Mouse (Mus musculus): ENCODE measurements around the gene Mrps15. TPM values are rescaled to one million over a fixed set of nuclear protein-coding genes. Genes with fewer than 3 reads are reported as not detected.
A peak's percentile ranks its signal among the peaks of the same experiment; 100 is the strongest.
"Not testable (repeated sequence)": the region's sequence is repeated elsewhere in the genome, so short reads cannot be mapped to it uniquely, and the experiment has no call there.

The Mrps15 gene
- polyA plus RNA-seq, 1 experiment from 2014 or later = 131 TPM

DNA sequence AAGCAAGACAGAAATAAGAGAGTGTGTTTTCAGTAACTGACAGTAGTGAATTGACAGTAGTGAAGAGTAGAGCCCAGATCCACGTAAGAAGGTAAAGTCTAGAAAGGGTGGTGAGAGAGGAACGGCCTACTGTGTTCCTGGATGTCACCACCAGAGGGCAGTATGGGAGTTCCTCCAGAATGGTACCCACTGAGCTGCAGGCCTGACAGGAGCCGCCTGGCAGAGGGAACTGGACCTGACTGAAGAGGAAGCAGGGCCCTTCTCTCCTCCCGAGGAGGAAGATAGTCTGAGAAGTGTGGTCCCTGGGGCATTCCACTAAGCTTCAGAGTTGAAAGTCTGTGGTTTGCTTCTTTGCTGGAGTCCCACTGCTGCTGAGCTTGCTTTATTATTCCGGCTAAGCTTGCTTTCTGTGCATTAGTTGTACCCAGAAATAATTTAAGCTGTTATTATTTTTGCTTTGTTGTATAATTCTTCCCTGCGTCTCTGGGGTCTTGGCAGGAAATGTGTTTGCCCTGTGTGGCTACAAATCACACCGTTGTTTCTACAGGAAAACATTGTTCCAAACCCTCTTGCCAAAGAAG lies 39.4 kb downstream of the Mrps15 start:
- no peaks in the 10 kb centered on the region for H3K27me3 ChIP-seq (ENCODE audit: insufficient read depth, low read length)
- no peaks in the 10 kb centered on the region for H3K4me1 ChIP-seq (replicated peaks; ENCODE audit: insufficient read depth, low read length)
- no peak overlapping the region for H3K4me2 ChIP-seq (ENCODE audit: low read length)
- H3K9me3 ChIP-seq (replicated peaks; ENCODE audit: low read length) = no peaks in the 10 kb centered on the region
- H3K36me3 ChIP-seq (ENCODE audit: insufficient read depth, low read length) = no peaks in the 10 kb centered on the region
- peak; percentile 93 for DNase-seq (ENCODE audit: low spot score)
- WGBS = 23% methylated on average over 7 of the region's 7 CpGs
- no peak overlapping the region for H3K9ac ChIP-seq (ENCODE audit: low read depth, low read length)
- peak; percentile 73 for ATAC-seq (replicated peaks; ENCODE audit: low FRiP score, low read depth)
- peak; percentile 95 for TF ChIP-seq CTCF (IDR thresholded peaks at IDR 0.05; ENCODE audit: low read depth)
- no peak overlapping the region for H3K4me3 ChIP-seq (replicated peaks; ENCODE audit: low read depth, low read length)
- H3K27ac ChIP-seq = 0 out of 2 replicates have a peak overlapping the region, but pooled peaks have one; percentile 51

- H3K27ac ChIP-seq = no peak overlapping the region
- TF ChIP-seq CTCF (IDR thresholded peaks at IDR 0.05; ENCODE audit: low read depth) = no peak
- H3K9ac ChIP-seq (ENCODE audit: low read depth, low read length) = no peak overlapping the region
- no peak overlapping the region for H3K4me2 ChIP-seq (ENCODE audit: low read length)
- 52% methylated on average over 7 of the region's 7 CpGs for WGBS
- DNase-seq (ENCODE audit: low spot score) (no peak), ATAC-seq (replicated peaks; ENCODE audit: low FRiP score, low read depth) (no peak)
- no peaks in the 10 kb centered on the region for H3K36me3 ChIP-seq (ENCODE audit: insufficient read depth, low read length)
- no peaks in the 10 kb centered on the region for H3K27me3 ChIP-seq (ENCODE audit: insufficient read depth, low read length)
- no peaks in the 10 kb centered on the region for H3K4me1 ChIP-seq (replicated peaks; ENCODE audit: insufficient read depth, low read length)
- no peaks in the 10 kb centered on the region for H3K9me3 ChIP-seq (replicated peaks; ENCODE audit: low read length)
- no peak overlapping the region for H3K4me3 ChIP-seq (replicated peaks; ENCODE audit: low read depth, low read length)
Measured at GRCm38 (mm10) chr4:126090101-126090847, 43.5 kb downstream of the Mrps15 start.

DNA sequence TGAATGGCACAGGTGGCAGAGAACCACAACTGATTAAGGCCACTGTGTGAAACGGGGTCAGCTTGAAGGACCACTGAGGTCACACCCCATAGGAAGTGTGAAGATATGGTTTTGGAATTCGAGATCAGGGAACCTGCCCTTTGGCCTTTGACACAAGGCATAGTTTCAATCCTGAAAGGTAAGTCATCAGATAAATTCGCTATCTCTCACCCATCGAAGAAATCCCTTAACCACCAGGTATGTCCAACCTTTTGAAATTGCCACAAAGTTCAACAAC lies 44.1 kb downstream of the Mrps15 start:
- H3K9ac ChIP-seq (ENCODE audit: low read depth, low read length) = no peak overlapping the region
- no peak overlapping the region for H3K4me2 ChIP-seq (ENCODE audit: low read length)
- no peak for TF ChIP-seq CTCF (IDR thresholded peaks at IDR 0.05; ENCODE audit: low read depth)
- no peaks in the 10 kb centered on the region for H3K4me1 ChIP-seq (replicated peaks; ENCODE audit: insufficient read depth, low read length)
- ATAC-seq (replicated peaks; ENCODE audit: low FRiP score, low read depth) = no peak
- DNase-seq (ENCODE audit: low spot score) = no peak
- H3K4me3 ChIP-seq (replicated peaks; ENCODE audit: low read depth, low read length) = no peak overlapping the region
- H3K27me3 ChIP-seq (ENCODE audit: insufficient read depth, low read length) = no peaks in the 10 kb centered on the region
- no peaks in the 10 kb centered on the region for H3K36me3 ChIP-seq (ENCODE audit: insufficient read depth, low read length)
- 85% methylated on average over 4 of the region's 4 CpGs for WGBS
- H3K27ac ChIP-seq = no peak overlapping the region
- H3K9me3 ChIP-seq (replicated peaks; ENCODE audit: low read length) = no peaks in the 10 kb centered on the region

DNA sequence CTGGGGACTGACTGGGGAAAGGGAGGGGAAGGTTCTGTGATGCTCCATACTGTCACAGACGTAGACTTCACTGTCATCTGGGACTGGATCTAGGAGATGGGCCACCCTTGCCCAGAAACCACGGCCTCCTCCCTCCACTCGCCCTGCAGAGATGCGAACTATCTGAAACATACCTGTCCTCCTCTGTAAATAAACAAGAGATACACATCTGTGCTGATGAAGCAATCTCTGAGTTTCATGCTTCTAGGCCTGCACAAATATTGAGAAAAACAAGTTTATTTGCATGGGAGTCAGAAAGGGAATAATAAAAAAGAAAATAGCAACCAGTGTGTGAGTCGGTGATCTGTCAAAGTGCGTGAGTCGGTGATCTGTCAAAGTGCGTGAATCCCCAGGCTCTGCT lies 45.1 kb downstream of the Mrps15 start:
- H3K4me2 ChIP-seq (ENCODE audit: low read length) = no peak overlapping the region
- H3K4me3 ChIP-seq (replicated peaks; ENCODE audit: low read depth, low read length) = no peak overlapping the region
- no peak for TF ChIP-seq CTCF (IDR thresholded peaks at IDR 0.05; ENCODE audit: low read depth)
- H3K9ac ChIP-seq (ENCODE audit: low read depth, low read length) = no peak overlapping the region
- no peaks in the 10 kb centered on the region for H3K36me3 ChIP-seq (ENCODE audit: insufficient read depth, low read length)
- no peaks in the 10 kb centered on the region for H3K27me3 ChIP-seq (ENCODE audit: insufficient read depth, low read length)
- ATAC-seq (replicated peaks; ENCODE audit: low FRiP score, low read depth) (no peak), DNase-seq (ENCODE audit: low spot score) (no peak)
- H3K4me1 ChIP-seq (replicated peaks; ENCODE audit: insufficient read depth, low read length) = 0 out of 2 replicates have a peak, but pooled peaks cover 2% of the 10 kb centered on the region
- H3K27ac ChIP-seq = no peak overlapping the region
- 75% methylated on average over 8 of the region's 8 CpGs for WGBS
- no peaks in the 10 kb centered on the region for H3K9me3 ChIP-seq (replicated peaks; ENCODE audit: low read length)

GRCm38 (mm10) chr4:126095622-126096430 lies 49.1 kb downstream of the Mrps15 start:
- peak; percentile 35; the same call in 1 of the 2 replicates for TF ChIP-seq CTCF (IDR thresholded peaks at IDR 0.05; ENCODE audit: low read depth)
- ATAC-seq (replicated peaks; ENCODE audit: low FRiP score, low read depth); H3K9ac ChIP-seq (ENCODE audit: low read depth, low read length); H3K9me3 ChIP-seq (replicated peaks; ENCODE audit: low read length); H3K27me3 ChIP-seq (ENCODE audit: insufficient read depth, low read length); H3K4me3 ChIP-seq (replicated peaks; ENCODE audit: low read depth, low read length); H3K27ac ChIP-seq; DNase-seq (ENCODE audit: low spot score); H3K4me1 ChIP-seq (replicated peaks; ENCODE audit: insufficient read depth, low read length); H3K36me3 ChIP-seq (ENCODE audit: insufficient read depth, low read length): not testable (repeated sequence)
- WGBS = 56% methylated on average over 14 of the region's 14 CpGs
- peak overlapping the region; percentile 72 for H3K4me2 ChIP-seq (ENCODE audit: low read length)

- WGBS = 2% methylated on average over 37 of the region's 37 CpGs
- Histone ChIP-seq H3K36me3 (ENCODE audit: insufficient read depth, low read length) (0 out of 2 replicates have a peak, but pooled peaks cover 2% of the 10 kb centered on the region), H3K9ac (ENCODE audit: low read depth, low read length) (peak within 1 kb of the TSS; percentile 64), H3K4me1 (replicated peaks; ENCODE audit: insufficient read depth, low read length) (0 out of 2 replicates have a peak, but pooled peaks cover 9% of the 10 kb centered on the region), H3K27ac (peak within 1 kb of the TSS; percentile 68), H3K27me3 (ENCODE audit: insufficient read depth, low read length) (no peaks in the 10 kb centered on the region), H3K4me3 (replicated peaks; ENCODE audit: low read depth, low read length) (peak within 1 kb of the TSS; percentile 65), H3K9me3 (replicated peaks; ENCODE audit: low read length) (no peaks in the 10 kb centered on the region), H3K4me2 (ENCODE audit: low read length) (peak within 1 kb of the TSS; percentile 72)
- ATAC-seq (replicated peaks; ENCODE audit: low FRiP score, low read depth) (peak; percentile 95), DNase-seq (ENCODE audit: low spot score) (peak; percentile 99)
- TF ChIP-seq CTCF (IDR thresholded peaks at IDR 0.05; ENCODE audit: low read depth) = peak; percentile 11; the same call in 1 of the 2 replicates
Measured at GRCm38 (mm10) chr4:126096464-126097111, 49.9 kb downstream of the Mrps15 start, which contains the start of gene Lsm10. Gene Lsm10 (plus strand): TSS chr4:126096623.
